Comparison of ENCODE assay signal across 15 mouse cellular contexts in genomic region chr9:43970858-43971257, GRCm38 (mm10).
A peak's percentile ranks its signal among the peaks of the same experiment; 100 is the strongest.
DNase-seq lines count a peak whose midpoint lies in the region; ATAC-seq and TF ChIP-seq lines count a peak whose summit lies in the region.
"Had no signal": no experiment of that assay in that cellular context is flagged by ENCODE, and none has a peak within 500 bp of the region (broad histone marks: within the 10 kb centered on the region; RNA-seq: fewer than 3 reads in every experiment).

No protein-coding gene starts in this region.

- H3K4me3 ChIP-seq in forebrain, embryonic 13.5 days, result no peak overlapping the region
- H3K4me3 ChIP-seq in forebrain, postnatal 0 days (ENCODE audit: low read depth, low read length), result no peak overlapping the region
- H3K4me3 ChIP-seq in midbrain, embryonic 12.5 days, result no peak overlapping the region
- H3K4me3 ChIP-seq: forebrain, embryonic 10.5 days; gastrocnemius, adult 2 months; limb, embryonic 15.5 days had no signal

- no peak for TF ChIP-seq CTCF in forebrain, postnatal 0 days (IDR thresholded peaks at IDR 0.05; ENCODE audit: low read depth)

- no peak overlapping the region for H3K9ac ChIP-seq in forebrain, embryonic 13.5 days
- H3K9ac ChIP-seq in forebrain, postnatal 0 days, result no peak overlapping the region
- no peak overlapping the region for H3K9ac ChIP-seq in midbrain, embryonic 12.5 days (replicated peaks)
- H3K9ac ChIP-seq: limb, embryonic 15.5 days had no signal

- DNase-seq in forebrain, postnatal 0 days, result no peak
- DNase-seq in brain, adult 2 months (ENCODE audit: low read depth, low spot score), result peak; percentile 55
- peak; percentile 74 to 76 for DNase-seq in cerebellum, postnatal 14 days
- DNase-seq in thymus, postnatal 0 days (ENCODE audit: low spot score), result no peak
- DNase-seq in spleen, postnatal 10 days (ENCODE audit: low spot score in 2 of 2), result no peak
- DNase-seq: adrenal gland, adult 2 months; gastrocnemius, adult 2 months; heart, postnatal 14 days; kidney, adult 2 months; thymus, adult 2 months had no signal

- H3K27ac ChIP-seq in forebrain, embryonic 13.5 days, result 0 out of 2 replicates have a peak overlapping the region, but pooled peaks have one; percentile 36
- H3K27ac ChIP-seq in forebrain, postnatal 0 days (ENCODE audit: low read depth, low read length), result no peak overlapping the region
- H3K27ac ChIP-seq in midbrain, embryonic 12.5 days (replicated peaks), result 0 out of 2 replicates have a peak overlapping the region, but pooled peaks have one; percentile 73
- H3K27ac ChIP-seq: forebrain, embryonic 10.5 days; gastrocnemius, adult 2 months; limb, embryonic 15.5 days had no signal

- H3K4me2 ChIP-seq in forebrain, embryonic 13.5 days, result no peak overlapping the region
- no peak overlapping the region for H3K4me2 ChIP-seq in forebrain, postnatal 0 days (ENCODE audit: low read depth)
- H3K4me2 ChIP-seq in midbrain, embryonic 12.5 days (replicated peaks), result no peak overlapping the region; the same call in 1 of the 2 replicates
- H3K4me2 ChIP-seq: limb, embryonic 15.5 days had no signal

- no peaks in the 10 kb centered on the region for H3K9me3 ChIP-seq in forebrain, embryonic 13.5 days (replicated peaks)
- no peaks in the 10 kb centered on the region for H3K9me3 ChIP-seq in forebrain, postnatal 0 days (ENCODE audit: low read length)
- H3K9me3 ChIP-seq in midbrain, embryonic 12.5 days, result no peaks in the 10 kb centered on the region
- H3K9me3 ChIP-seq: forebrain, embryonic 10.5 days; limb, embryonic 15.5 days had no signal

- peaks cover 7% of the 10 kb centered on the region for H3K27me3 ChIP-seq in forebrain, embryonic 13.5 days
- H3K27me3 ChIP-seq in forebrain, postnatal 0 days (ENCODE audit: insufficient read depth, low read length), result no peaks in the 10 kb centered on the region
- peaks cover 6% of the 10 kb centered on the region; the same call in 1 of the 2 replicates for H3K27me3 ChIP-seq in midbrain, embryonic 12.5 days

- peak; percentile 33; the same call in 1 of the 2 replicates for ATAC-seq in forebrain, embryonic 13.5 days
- no peak for ATAC-seq in forebrain, postnatal 0 days
- no peak for ATAC-seq in midbrain, embryonic 12.5 days (ENCODE audit: low FRiP score, low read depth)
- no peak for ATAC-seq in erythroid progenitor cell, adult 5-6 weeks (replicated peaks; ENCODE audit: low FRiP score, poor library complexity, severe bottlenecking)

- H3K4me1 ChIP-seq in forebrain, embryonic 13.5 days, result peaks cover 31% of the 10 kb centered on the region
- peaks cover 3% of the 10 kb centered on the region; the same call in 1 of the 2 replicates for H3K4me1 ChIP-seq in forebrain, postnatal 0 days (ENCODE audit: insufficient read depth)
- H3K4me1 ChIP-seq in midbrain, embryonic 12.5 days, result peaks cover 25% of the 10 kb centered on the region
- H3K4me1 ChIP-seq: limb, embryonic 15.5 days had no signal

- H3K36me3 ChIP-seq in forebrain, embryonic 13.5 days (ENCODE audit: poor library complexity, severe bottlenecking), result no peaks in the 10 kb centered on the region
- no peaks in the 10 kb centered on the region for H3K36me3 ChIP-seq in forebrain, postnatal 0 days (ENCODE audit: insufficient read depth)
- H3K36me3 ChIP-seq in midbrain, embryonic 12.5 days, result no peaks in the 10 kb centered on the region
- H3K36me3 ChIP-seq: forebrain, embryonic 10.5 days; limb, embryonic 15.5 days had no signal

- WGBS in forebrain, embryonic 13.5 days, result 63% methylated on average over 3 of the region's 3 CpGs
- 49% methylated on average over 3 of the region's 3 CpGs for WGBS in forebrain, postnatal 0 days
- WGBS in midbrain, embryonic 12.5 days, result 70% methylated on average over 3 of the region's 3 CpGs

Comparison
In these comparisons a context has a peak if more than half of its experiments do, and no peak if none do; other contexts are left out.
1. DNase-seq: peak in brain, adult 2 months (single experiment) and cerebellum, postnatal 14 days (2 of 2); none in forebrain, postnatal 0 days (single experiment), thymus, postnatal 0 days (single experiment) and spleen, postnatal 10 days (0 of 2).